Mouse (Mus musculus) testis, adult 2 months (tissue): ENCODE results near the gene Yipf3.

Experiments used
- CTCF ChIP-seq: fragments of 200-500 bp; IDR thresholded peaks from 2 replicates; pipeline ENCODE4 v1.5.1; 2012; ENCODE audit warnings: low read depth, mild to moderate bottlenecking, inconsistent platforms, low read length, moderate library complexity; ENCODE audit not compliant: control insufficient read depth, insufficient read depth, insufficient replicate concordance
- POLR2A ChIP-seq: fragments of 200-500 bp; IDR thresholded peaks from 2 replicates; pipeline ENCODE4 v1.6.1; 2012; ENCODE audit warnings: low read depth, mild to moderate bottlenecking, inconsistent platforms, low read length, moderate library complexity; ENCODE audit not compliant: control insufficient read depth

- TF ChIP-seq CTCF (no peak), POLR2A (no peak)
These were observed 27.6 kb downstream of the Yipf3 start for GRCm38 (mm10) chr17:46275506-46275905.
